Mouse (Mus musculus) bone marrow, adult 2 months (tissue): ENCODE measurements around the gene Gm4737.

Experiments
- CTCF ChIP-seq: fragments of 200-500 bp; IDR thresholded peaks from 2 replicates; pipeline ENCODE4 v1.5.1; 2011; ENCODE audit warnings: low read length, control low read depth; ENCODE audit not compliant: control insufficient read depth, insufficient read depth
- POLR2A ChIP-seq: fragments of 200-500 bp; IDR thresholded peaks from 2 replicates; pipeline ENCODE4 v1.6.1; 2011; ENCODE audit warnings: low read depth, mild to moderate bottlenecking, control low read depth, low read length, borderline replicate concordance; ENCODE audit not compliant: control insufficient read depth

- no peak for TF ChIP-seq POLR2A
- TF ChIP-seq CTCF = no peak
Observed at GRCm38 (mm10) chr16:46114727-46115126, 40.1 kb downstream of the Gm4737 start.
